Mouse (Mus musculus) bone marrow macrophage, adult 2 months (primary cell): Measurements from ENCODE around the gene Srcin1. TPM values are rescaled to one million over a fixed set of nuclear protein-coding genes. Genes with fewer than 3 reads are reported as not detected.

Source experiments
- H3K27ac ChIP-seq: 2 replicates; pipeline ENCODE4 v1.5.1; 2012; ENCODE audit warnings: low read depth, low read length; ENCODE audit not compliant: insufficient read depth
- H3K4me1 ChIP-seq: 2 replicates; pipeline ENCODE4 v1.6.1; 2012; ENCODE audit warnings: low read length; ENCODE audit not compliant: control insufficient read depth, insufficient read depth
- H3K4me3 ChIP-seq: 2 replicates; pipeline ENCODE4 v1.5.1; 2012; ENCODE audit warnings: mild to moderate bottlenecking, low read length, moderate library complexity; ENCODE audit not compliant: insufficient read depth
- CTCF ChIP-seq: IDR thresholded peaks from 2 replicates; pipeline ENCODE4 v1.5.1; 2012; ENCODE audit warnings: low read depth, mild to moderate bottlenecking, low read length, moderate library complexity
- POLR2A ChIP-seq: IDR thresholded peaks from 2 replicates; pipeline ENCODE4 v1.6.1; 2012; ENCODE audit warnings: mild to moderate bottlenecking, low read depth, low read length, borderline replicate concordance
- polyA plus RNA-seq: library from polyadenylated mRNA; stranded (reverse); fragments of >200 nt; gene quantifications from 2 replicates; pipeline ENCODE4 v1.2.4, GENCODE M21; 2012; ENCODE audit not compliant: missing spikeins, insufficient read depth, insufficient read length

Srcin1 gene
- polyA plus RNA-seq, 1 experiment, result not detected

- Histone ChIP-seq H3K4me1 (peaks cover 4% of the 10 kb centered on the region), H3K4me3 (no peak overlapping the region), H3K27ac (no peak overlapping the region)
- TF ChIP-seq POLR2A, result no peak
Observed at GRCm38 (mm10) chr11:97542171-97543150, 33.5 kb downstream of the Srcin1 start.

- TF ChIP-seq CTCF, result no peak
- TF ChIP-seq POLR2A, result no peak
- H3K4me3 ChIP-seq, result no peak overlapping the region
- no peak overlapping the region for H3K27ac ChIP-seq
- H3K4me1 ChIP-seq, result no peaks in the 10 kb centered on the region
Observed at GRCm38 (mm10) chr11:97540604-97541003, 35.4 kb downstream of the Srcin1 start.

- H3K27ac ChIP-seq, result no peak overlapping the region
- TF ChIP-seq POLR2A (no peak), CTCF (no peak)
- no peak overlapping the region for H3K4me3 ChIP-seq
- no peaks in the 10 kb centered on the region for H3K4me1 ChIP-seq
Observed at GRCm38 (mm10) chr11:97540136-97540535, 35.9 kb downstream of the Srcin1 start.

- TF ChIP-seq POLR2A (no peak), CTCF (no peak)
Observed at GRCm38 (mm10) chr11:97539622-97540021, 36.4 kb downstream of the Srcin1 start.

GRCm38 (mm10) chr11:97537580-97538089 is 38.4 kb downstream of the Srcin1 start:
- Histone ChIP-seq H3K4me3 (no peak overlapping the region), H3K4me1 (no peaks in the 10 kb centered on the region), H3K27ac (no peak overlapping the region)
- TF ChIP-seq CTCF, result no peak
- no peak for TF ChIP-seq POLR2A

More at GRCm38 (mm10) chr11:97539622-97540021, 36.4 kb downstream of the Srcin1 start:
- no peak overlapping the region for H3K4me3 ChIP-seq
- no peaks in the 10 kb centered on the region for H3K4me1 ChIP-seq
- no peak overlapping the region for H3K27ac ChIP-seq

- Histone ChIP-seq H3K4me3 (no peak overlapping the region), H3K27ac (no peak overlapping the region), H3K4me1 (no peaks in the 10 kb centered on the region)
- TF ChIP-seq POLR2A (no peak), CTCF (no peak)
Observed at GRCm38 (mm10) chr11:97536835-97537579, 39.0 kb downstream of the Srcin1 start.

- Histone ChIP-seq H3K4me1 (no peaks in the 10 kb centered on the region), H3K4me3 (no peak overlapping the region), H3K27ac (no peak overlapping the region)
- no peak for TF ChIP-seq POLR2A
- no peak for TF ChIP-seq CTCF
Observed at GRCm38 (mm10) chr11:97536083-97536747, 39.8 kb downstream of the Srcin1 start.

- TF ChIP-seq POLR2A (no peak), CTCF (no peak)
- Histone ChIP-seq H3K4me1 (no peaks in the 10 kb centered on the region), H3K27ac (no peak overlapping the region), H3K4me3 (no peak overlapping the region)
Observed at GRCm38 (mm10) chr11:97535660-97536059, 40.3 kb downstream of the Srcin1 start.

- TF ChIP-seq POLR2A, result no peak
- TF ChIP-seq CTCF, result no peak
- no peak overlapping the region for H3K27ac ChIP-seq
- no peak overlapping the region for H3K4me3 ChIP-seq
- no peaks in the 10 kb centered on the region for H3K4me1 ChIP-seq
Observed at GRCm38 (mm10) chr11:97535308-97535630, 40.7 kb downstream of the Srcin1 start.
